Mouse (Mus musculus): ENCODE measurements around the gene Ddx20. TPM values are rescaled to one million over a fixed set of nuclear protein-coding genes. Genes with fewer than 3 reads are reported as not detected.

Ddx20 gene
- total RNA-seq, 1 experiment from 2014 or later, result 20.6 TPM

- ATAC-seq (replicated peaks; ENCODE audit: insufficient number of reproducible peaks, low FRiP score, low TSS enrichment, poor library complexity, severe bottlenecking), result no peak
Observed at GRCm38 (mm10) chr3:105680346-105680745, 7.0 kb downstream of the Ddx20 start.

- ATAC-seq (replicated peaks; ENCODE audit: insufficient number of reproducible peaks, low FRiP score, low TSS enrichment, poor library complexity, severe bottlenecking), result no peak
Observed at GRCm38 (mm10) chr3:105675932-105676331, 11.4 kb downstream of the Ddx20 start.

DNA sequence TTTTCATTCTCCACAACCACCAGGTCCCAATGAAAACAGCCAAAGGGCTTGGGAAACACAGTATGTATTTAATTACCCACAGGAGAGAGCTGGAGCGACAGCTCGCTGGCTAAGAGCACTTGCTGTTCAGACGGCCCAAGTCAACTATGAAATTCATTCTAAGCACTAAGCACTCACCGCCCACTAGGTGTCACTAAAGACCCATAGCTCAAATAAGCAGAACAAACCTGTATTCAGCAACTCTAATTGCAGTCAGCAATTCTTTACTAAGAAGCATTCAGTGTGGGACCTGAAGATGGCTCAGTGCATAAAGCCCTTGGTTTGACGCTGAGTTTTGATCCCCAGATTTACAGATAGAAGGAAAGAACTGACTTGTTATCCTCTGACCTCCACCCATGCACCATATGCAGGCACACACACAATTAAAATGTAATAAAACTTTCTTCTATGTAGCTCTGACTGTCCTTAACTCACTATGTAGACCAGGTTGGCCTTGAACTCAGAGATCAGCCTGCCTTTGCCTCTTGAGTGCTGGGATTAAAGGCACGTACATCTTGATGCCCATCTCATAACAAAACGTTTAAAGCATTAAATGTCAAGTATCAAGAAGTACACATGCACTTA lies 12.7 kb downstream of the Ddx20 start:
- ATAC-seq (replicated peaks; ENCODE audit: insufficient number of reproducible peaks, low FRiP score, low TSS enrichment, poor library complexity, severe bottlenecking), result peak; percentile 74

DNA sequence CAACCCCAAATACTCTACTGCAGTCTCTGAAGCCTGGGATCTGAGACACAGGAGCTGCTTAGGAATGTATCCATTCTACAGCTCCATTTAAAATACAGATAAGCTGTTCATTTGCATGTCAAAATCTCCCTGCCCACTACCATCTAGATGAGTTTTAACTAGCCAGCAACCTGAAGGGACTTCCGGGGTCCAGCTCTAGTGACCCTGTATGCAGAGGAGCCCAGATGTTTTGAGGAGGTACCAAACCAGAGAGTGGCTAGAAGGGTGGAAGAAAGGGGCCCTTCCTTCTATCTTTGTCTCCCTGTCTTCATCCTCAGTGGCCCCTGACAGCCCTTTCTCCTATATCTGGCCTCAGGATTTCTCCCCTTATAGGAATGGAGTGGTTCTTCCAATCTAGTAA lies 16.6 kb downstream of the Ddx20 start:
- no peak for ATAC-seq (replicated peaks; ENCODE audit: insufficient number of reproducible peaks, low FRiP score, low TSS enrichment, poor library complexity, severe bottlenecking)

DNA sequence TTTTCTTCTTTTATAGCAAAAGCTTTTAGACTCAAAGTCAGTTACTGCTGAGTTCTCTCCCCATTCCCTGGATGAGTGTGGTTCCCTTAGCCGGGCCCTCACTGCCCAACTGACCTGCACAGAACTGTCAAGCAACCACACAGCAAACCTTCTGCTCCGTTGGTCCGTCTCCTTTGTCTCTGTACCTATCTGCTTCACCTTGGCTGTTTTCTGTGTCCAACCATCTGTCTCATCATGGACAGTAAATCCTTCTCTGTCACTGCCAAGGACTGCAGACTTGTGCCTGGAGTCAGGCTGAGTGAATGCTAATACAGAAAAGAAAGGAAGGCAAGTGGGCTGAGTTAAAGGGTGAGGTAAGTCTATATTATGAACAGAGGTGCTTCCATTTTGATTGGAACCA lies 17.6 kb downstream of the Ddx20 start:
- no peak for ATAC-seq (replicated peaks; ENCODE audit: insufficient number of reproducible peaks, low FRiP score, low TSS enrichment, poor library complexity, severe bottlenecking)

GRCm38 (mm10) chr3:105668161-105668560 lies 19.2 kb downstream of the Ddx20 start:
- no peak for ATAC-seq (replicated peaks; ENCODE audit: insufficient number of reproducible peaks, low FRiP score, low TSS enrichment, poor library complexity, severe bottlenecking)

GRCm38 (mm10) chr3:105666996-105667523 lies 20.3 kb downstream of the Ddx20 start:
- ATAC-seq (replicated peaks; ENCODE audit: insufficient number of reproducible peaks, low FRiP score, low TSS enrichment, poor library complexity, severe bottlenecking), result no peak

DNA sequence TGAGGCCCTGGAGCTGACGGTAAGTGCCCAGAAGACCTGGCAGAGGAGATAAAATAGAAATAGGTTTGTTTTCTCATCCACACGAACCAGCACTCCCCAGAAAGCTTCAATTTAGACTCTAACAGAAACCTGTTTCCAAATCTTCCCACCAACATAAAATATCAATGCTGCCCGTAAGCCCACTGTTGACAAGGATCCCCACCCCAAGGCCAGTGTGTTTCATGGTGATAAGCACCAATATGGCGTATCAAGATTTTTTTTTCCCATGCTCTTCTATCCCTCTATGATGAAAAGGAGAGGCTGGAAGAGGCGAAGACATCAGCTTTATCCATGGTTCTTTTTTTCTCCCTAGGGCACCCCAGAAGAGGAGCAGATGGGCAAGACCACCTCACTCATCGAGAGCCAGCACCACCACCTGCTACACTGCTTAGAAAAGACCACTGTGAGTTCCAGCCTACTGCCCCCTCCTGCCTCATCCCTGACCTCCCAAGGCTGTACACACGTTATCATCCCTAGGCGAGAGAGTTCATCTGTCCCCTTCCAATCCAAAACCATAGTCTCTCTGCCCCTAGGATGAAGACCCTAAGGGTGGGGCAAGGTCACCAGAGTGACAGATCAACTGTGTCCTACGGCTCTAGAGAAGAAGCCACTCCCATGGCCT lies 22.1 kb downstream of the Ddx20 start:
- no peak for ATAC-seq (replicated peaks; ENCODE audit: insufficient number of reproducible peaks, low FRiP score, low TSS enrichment, poor library complexity, severe bottlenecking)

GRCm38 (mm10) chr3:105663043-105663442 lies 24.3 kb downstream of the Ddx20 start:
- no peak for ATAC-seq (replicated peaks; ENCODE audit: insufficient number of reproducible peaks, low FRiP score, low TSS enrichment, poor library complexity, severe bottlenecking)

GRCm38 (mm10) chr3:105660530-105660929 lies 26.8 kb downstream of the Ddx20 start:
- no peak for ATAC-seq (replicated peaks; ENCODE audit: insufficient number of reproducible peaks, low FRiP score, low TSS enrichment, poor library complexity, severe bottlenecking)

- ATAC-seq (replicated peaks; ENCODE audit: insufficient number of reproducible peaks, low FRiP score, low TSS enrichment, poor library complexity, severe bottlenecking), result no peak
Observed at GRCm38 (mm10) chr3:105655031-105655585, 32.3 kb downstream of the Ddx20 start.

- ATAC-seq (replicated peaks; ENCODE audit: insufficient number of reproducible peaks, low FRiP score, low TSS enrichment, poor library complexity, severe bottlenecking), result no peak
Observed at GRCm38 (mm10) chr3:105653544-105654380, 33.6 kb downstream of the Ddx20 start.

- ATAC-seq (replicated peaks; ENCODE audit: insufficient number of reproducible peaks, low FRiP score, low TSS enrichment, poor library complexity, severe bottlenecking), result no peak
Observed at GRCm38 (mm10) chr3:105648889-105649567, 38.3 kb downstream of the Ddx20 start.

DNA sequence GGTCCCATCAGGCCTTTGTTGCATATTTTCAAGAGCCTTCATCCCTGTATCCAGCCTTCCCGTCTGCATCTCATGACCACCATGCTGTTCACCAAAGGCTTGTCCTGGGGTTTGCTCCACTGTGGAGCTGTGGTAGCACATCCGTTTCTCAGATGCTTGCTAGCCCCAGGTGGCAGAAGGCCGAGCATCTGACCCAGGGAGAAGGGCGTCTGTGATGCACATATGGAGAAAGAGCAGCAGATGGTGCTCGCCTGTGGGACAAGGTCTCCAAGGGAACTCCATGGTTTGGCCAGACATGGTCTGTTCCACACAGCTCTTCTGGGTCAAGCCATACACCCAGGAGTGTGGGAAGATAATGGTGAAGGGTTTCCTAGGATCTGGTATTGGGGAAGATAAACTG lies 43.8 kb downstream of the Ddx20 start:
- ATAC-seq (replicated peaks; ENCODE audit: insufficient number of reproducible peaks, low FRiP score, low TSS enrichment, poor library complexity, severe bottlenecking), result no peak

DNA sequence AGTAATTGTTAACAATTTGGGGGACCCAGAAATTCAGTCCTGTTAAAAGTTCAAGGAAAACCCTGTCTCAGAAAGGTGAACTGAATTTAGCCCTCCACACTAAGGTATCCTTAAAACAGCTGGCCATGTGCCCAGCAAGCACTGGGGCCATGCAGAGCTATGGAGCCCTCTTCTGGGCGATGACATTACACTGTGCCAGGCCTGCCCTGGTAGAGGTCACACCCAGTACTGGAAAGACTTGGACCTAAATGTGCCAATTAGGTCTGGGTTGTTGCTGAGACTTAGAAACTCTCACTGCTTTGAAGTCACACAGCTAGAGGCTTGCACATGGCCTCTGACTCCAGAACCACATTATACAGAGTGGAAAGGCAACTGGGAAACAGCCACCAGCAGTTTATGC lies 45.2 kb downstream of the Ddx20 start:
- no peak for ATAC-seq (replicated peaks; ENCODE audit: insufficient number of reproducible peaks, low FRiP score, low TSS enrichment, poor library complexity, severe bottlenecking)

DNA sequence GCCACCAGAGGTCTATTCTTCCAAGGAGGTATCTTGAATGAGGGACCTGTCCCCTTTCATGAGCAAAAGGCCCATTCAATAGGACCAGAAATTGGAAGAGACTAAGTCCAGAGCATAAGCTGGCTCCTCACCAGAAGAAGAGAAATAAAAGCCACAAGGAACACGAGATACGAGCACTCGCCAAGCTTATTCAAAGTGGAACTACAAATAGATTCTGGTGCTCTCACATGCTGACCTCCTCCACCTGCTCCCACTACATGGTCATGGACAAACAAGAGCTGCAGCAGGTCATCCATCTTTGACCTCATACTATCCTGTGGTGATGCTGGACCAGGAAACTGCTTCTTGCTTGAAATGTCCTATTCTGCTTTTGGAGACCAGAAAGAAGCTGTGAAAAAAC lies 54.4 kb downstream of the Ddx20 start:
- no peak for ATAC-seq (replicated peaks; ENCODE audit: insufficient number of reproducible peaks, low FRiP score, low TSS enrichment, poor library complexity, severe bottlenecking)

DNA sequence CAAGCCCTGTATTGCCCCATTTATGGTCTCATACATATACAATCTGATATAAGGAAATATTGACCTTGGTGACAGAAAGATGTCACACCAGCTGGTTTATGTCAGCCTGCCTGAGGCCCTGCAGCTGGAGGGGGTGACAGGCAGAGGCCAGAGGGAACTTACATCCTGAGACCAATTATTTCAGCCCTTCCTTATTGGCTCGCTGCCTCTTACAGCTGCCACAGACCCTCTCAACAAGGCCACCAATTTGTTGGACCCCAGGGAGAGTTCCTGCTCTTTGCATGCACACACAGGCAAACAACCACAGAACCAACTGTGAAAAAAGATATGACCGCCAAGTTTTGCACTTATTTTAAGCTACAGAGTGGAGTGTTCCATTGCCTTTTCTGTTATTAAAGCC lies 55.1 kb downstream of the Ddx20 start:
- ATAC-seq (replicated peaks; ENCODE audit: insufficient number of reproducible peaks, low FRiP score, low TSS enrichment, poor library complexity, severe bottlenecking), result no peak
